Mouse (Mus musculus): ENCODE data around the gene Cwc25. TPM values are rescaled to one million over a fixed set of nuclear protein-coding genes. Genes with fewer than 3 reads are reported as not detected.

Gene Cwc25
- total RNA-seq (2021) = 1 to 10 TPM; 6.2 to 6.5 TPM
- long read RNA-seq, experiment 1, transcript Cwc25-201 (10 exons, 3,105 nt) = major isoform, 16 of 17 reads
- long read RNA-seq, experiment 1, partial matches to known transcripts = 0 of 17 reads
- long read RNA-seq, experiment 1, other reads (novel, unspliced or antisense) = 1 of 17 reads
- long read RNA-seq, experiment 2, partial matches to known transcripts = 0 of 5 reads
- long read RNA-seq, experiment 2, other reads (novel, unspliced or antisense) = 3 of 5 reads

DNA sequence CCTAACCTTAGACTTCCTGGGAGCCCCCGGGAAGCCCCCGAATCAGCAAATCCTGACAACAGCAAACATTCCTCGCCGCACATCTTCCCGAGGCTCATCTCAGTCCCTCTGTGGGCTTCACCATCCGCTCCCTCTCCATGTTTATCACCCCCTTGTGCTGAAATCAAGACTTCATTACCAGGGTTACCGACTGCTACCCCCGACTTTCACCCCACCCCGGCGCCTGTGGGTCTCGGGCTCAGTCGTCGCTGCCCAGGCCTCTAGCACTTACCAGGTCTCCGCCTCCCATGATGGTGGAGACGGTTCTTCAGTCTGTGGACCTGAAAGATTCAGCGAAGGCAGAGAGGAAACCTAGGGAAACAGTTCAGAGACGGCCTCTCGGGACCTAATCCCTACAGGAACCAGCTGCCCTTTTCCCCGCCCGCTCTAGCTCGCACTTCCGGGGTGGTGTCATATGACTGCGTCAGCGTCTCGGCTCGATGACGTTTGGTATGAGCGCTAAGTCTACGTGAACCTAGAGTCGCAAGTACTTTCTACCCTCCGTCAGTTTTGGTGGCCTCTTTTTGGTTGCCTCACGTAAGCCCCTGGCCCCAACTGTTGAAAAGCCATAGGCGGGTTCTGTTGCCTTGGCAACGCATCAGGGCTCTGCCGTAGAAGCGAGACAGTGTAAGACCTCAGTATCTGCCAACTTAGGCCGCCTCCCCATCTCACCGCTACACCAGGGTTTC, at the start of gene Cwc25:
Cwc25 (minus strand) TSS at position 403 of the 728 bp plus-strand sequence.
- no peak for TF ChIP-seq CTCF (IDR thresholded peaks at IDR 0.05)
- intact Hi-C loops (cut with DNase I) = no loop called here
- Histone ChIP-seq H3K27ac (peak within 1 kb of the TSS; percentile 99), H3K4me3 (peak within 1 kb of the TSS; percentile 85)
- peak; percentile 96 for DNase-seq

DNA sequence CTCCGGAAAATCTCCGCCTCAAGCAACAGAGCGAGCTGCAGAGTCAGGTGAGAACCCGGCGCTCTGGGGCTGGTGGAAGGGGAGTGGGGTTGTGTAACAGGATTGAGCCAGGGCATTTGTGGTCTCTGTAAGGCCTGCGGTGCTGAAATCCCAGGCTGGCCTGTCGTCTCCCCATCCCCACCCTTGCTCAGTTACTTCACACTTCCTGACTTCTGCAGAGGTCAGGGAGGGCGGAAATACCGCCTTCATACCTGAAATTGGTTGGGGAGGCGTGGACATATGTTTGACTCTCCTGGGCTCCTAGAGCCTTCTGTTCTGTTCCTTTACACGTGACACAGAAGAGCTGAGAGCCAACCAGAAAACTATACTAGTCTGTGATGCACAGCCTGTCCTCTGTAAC, 49.4 kb upstream of the Cwc25 start:
- TF ChIP-seq CTCF (IDR thresholded peaks at IDR 0.05) = no peak
- H3K27ac ChIP-seq = peak overlapping the region; percentile 53
- intact Hi-C loops (cut with DNase I) = no loop called here

DNA sequence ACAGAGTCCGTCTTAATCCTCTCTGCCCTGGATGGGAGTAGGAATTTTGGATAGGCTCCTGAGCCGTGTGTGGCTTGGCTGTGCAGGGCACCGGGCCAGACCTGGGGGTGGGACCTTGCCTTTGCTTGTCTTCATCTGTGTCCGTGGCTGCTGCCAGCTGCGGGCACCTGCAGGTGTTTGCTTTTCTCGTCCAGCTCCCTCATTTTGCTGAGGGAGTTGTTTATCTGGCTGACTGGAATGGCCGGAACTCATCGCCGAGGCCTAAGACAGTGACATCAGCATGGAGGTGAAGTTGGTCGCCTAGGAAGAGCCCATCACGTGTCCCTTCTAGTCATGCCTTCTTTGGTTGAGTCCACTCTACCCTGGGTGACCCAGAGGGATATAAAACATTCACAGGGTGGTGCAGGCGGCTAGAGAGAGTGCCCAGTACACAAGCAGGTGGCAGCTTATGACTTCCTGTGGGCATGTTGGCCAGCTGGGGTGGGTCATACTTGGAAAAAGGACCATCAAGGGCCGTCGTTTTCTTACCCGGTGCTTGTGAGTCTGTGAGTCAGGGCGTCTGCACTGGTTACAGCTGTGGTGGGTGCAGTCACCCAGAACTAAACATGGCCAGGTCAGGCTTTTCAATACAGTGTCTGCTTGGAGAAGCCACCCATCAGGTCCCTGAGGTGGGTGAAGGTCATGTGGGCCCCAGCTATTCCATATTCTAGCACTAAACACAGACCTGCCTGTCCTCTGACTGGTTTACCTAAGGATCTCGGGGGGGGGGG, 47.6 kb upstream of the Cwc25 start:
- peak overlapping the region; percentile 5; the same call in 1 of the 2 replicates for H3K4me3 ChIP-seq
- TF ChIP-seq CTCF (IDR thresholded peaks at IDR 0.05) = no peak
- DNase-seq = peak; percentile 35
- peak overlapping the region; percentile 49 for H3K27ac ChIP-seq
- intact Hi-C loops (cut with DNase I) = no loop called here

More for the DNA sequence above, 49.4 kb upstream of the Cwc25 start:
- DNase-seq = no peak
- no peak overlapping the region for H3K4me3 ChIP-seq

DNA sequence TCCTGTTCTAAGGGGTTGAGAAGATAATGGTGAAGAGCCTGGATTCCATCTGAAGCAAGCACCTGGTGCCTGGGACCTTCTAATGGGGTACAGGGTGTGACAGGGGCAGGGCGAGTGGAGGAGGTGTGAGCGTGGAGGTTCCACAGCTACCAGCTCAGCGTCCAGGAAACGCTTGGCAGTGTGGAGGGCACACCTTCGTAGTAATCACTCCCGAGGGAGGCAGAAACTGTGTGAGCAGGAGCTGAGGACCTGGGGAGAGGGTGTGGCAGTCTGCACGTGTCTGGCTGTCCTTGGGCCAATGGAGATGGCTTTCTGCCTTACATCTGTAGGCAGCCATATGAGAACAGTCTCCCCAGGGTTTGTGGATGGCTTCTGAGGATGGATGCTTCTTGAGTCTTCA, 46.7 kb upstream of the Cwc25 start:
- peak; percentile 14 for DNase-seq
- Histone ChIP-seq H3K27ac (no peak overlapping the region), H3K4me3 (peak overlapping the region; percentile 23; the same call in 1 of the 2 replicates)
- no peak for TF ChIP-seq CTCF (IDR thresholded peaks at IDR 0.05)
- intact Hi-C loops (cut with DNase I) = no loop called here

DNA sequence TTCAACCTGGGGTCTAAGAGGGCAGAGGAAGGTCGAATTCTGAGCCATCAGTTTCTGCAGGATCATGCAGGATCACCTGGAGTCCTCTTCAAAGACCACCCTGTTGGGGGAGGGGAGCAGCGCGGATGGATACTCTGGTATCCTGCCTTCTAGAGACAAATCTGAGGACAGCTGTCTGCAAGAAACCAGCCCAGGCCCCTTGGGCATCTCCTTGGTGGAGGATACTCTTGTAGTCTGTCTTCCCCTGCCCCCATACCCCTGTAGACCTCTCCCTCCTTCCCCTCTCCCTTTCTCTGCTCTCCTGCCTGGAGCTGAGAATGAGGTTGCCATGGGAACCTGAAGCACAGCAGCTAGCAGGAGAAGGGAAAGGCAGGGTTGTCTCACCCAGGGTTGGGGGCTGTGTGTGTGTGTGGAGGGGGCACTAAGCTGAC, 46.1 kb upstream of the Cwc25 start:
- intact Hi-C loops (cut with DNase I) = no loop called here
- no peak for TF ChIP-seq CTCF (IDR thresholded peaks at IDR 0.05)
- no peak overlapping the region for H3K4me3 ChIP-seq
- H3K27ac ChIP-seq = peak overlapping the region; percentile 16; the same call in 1 of the 2 replicates
- peak; percentile 13 for DNase-seq

DNA sequence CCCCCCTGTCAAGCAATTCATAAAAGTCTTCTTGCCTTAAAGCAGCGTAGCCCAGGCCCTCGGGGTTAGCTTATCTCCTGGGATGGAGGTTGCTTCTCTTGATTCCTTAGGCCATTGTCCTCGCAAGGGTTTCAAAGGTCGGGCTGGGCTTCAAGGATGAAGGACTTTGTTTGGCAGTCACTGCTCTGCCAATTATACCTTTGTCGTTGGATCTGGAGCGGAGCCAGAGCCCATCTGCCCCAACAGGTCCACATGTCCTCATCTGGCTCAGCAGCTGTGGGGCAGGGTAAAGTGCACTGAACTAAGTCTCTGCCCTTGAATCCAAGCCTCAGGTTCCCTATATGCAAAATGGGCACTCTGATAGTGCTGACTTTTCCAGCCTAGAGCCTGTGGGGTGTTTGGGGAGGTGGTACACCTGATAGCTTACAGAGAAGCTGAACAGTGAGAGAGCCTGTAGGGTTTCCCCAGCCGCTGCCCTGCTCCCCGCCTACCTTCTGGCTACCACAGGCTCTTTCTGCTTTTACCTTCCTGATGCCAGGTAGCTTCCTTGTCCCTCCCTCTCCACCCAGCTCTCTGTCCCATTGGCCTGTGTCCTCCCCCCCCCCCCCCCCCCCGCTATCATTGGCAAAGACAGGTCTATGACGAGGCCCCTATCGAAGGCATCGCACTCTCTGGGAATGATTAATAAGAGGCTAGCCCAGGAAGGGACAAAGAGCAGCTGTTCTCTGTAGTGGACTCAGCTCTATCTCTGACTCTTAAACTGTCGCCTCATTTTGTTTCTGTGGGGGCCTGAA, 45.4 kb upstream of the Cwc25 start:
- no peak overlapping the region for H3K27ac ChIP-seq
- DNase-seq = peak; percentile 10
- intact Hi-C loops (cut with DNase I) = no loop called here
- no peak for TF ChIP-seq CTCF (IDR thresholded peaks at IDR 0.05)
- no peak overlapping the region for H3K4me3 ChIP-seq

DNA sequence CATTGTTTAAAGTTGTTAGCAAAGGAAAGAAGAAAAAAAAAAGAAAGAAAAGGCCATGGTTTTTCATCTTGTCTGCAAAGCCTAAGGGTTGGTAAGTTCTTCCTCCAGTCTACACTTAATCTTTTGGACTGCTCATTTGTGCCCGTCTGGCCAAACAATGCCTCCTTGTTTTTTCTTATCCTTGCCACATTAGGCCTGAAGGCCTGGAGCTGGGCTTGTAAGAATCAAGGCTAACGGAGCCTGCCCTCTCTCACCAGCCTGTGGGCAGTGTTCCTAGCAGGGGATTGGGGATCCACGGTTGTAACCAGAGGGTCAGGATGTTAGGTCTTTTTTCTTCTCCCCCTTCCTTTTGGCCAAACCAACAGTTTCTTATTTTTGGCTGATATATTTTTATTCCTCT, 44.6 kb upstream of the Cwc25 start:
- Histone ChIP-seq H3K4me3 (no peak overlapping the region), H3K27ac (0 out of 2 replicates have a peak overlapping the region, but pooled peaks have one; percentile 20)
- TF ChIP-seq CTCF (IDR thresholded peaks at IDR 0.05) = no peak
- no peak for DNase-seq
- intact Hi-C loops (cut with DNase I) = no loop called here

DNA sequence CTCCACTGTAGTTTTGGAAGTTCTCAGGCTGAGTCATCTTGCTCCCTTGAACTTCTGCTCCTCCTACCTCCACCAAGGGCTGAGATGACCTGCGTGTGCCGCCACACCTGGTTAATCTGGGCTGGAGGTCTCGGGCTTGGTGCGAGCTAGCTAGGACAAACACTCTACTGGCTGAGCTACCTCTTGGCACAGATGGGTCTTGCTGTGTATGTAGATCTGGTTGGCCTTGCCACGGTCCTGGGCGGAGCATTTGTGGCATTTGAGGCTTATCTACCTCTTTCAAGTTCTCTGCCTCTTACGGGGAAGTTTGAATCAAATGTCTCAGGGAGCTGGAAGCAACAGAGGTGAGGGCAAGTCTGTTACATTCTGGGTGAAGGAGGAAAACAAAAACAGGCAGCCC, 44.0 kb upstream of the Cwc25 start:
- no peak overlapping the region for H3K4me3 ChIP-seq
- intact Hi-C loops (cut with DNase I) = no loop called here
- no peak for TF ChIP-seq CTCF (IDR thresholded peaks at IDR 0.05)
- peak overlapping the region; percentile 17; the same call in 1 of the 2 replicates for H3K27ac ChIP-seq
- DNase-seq = no peak

DNA sequence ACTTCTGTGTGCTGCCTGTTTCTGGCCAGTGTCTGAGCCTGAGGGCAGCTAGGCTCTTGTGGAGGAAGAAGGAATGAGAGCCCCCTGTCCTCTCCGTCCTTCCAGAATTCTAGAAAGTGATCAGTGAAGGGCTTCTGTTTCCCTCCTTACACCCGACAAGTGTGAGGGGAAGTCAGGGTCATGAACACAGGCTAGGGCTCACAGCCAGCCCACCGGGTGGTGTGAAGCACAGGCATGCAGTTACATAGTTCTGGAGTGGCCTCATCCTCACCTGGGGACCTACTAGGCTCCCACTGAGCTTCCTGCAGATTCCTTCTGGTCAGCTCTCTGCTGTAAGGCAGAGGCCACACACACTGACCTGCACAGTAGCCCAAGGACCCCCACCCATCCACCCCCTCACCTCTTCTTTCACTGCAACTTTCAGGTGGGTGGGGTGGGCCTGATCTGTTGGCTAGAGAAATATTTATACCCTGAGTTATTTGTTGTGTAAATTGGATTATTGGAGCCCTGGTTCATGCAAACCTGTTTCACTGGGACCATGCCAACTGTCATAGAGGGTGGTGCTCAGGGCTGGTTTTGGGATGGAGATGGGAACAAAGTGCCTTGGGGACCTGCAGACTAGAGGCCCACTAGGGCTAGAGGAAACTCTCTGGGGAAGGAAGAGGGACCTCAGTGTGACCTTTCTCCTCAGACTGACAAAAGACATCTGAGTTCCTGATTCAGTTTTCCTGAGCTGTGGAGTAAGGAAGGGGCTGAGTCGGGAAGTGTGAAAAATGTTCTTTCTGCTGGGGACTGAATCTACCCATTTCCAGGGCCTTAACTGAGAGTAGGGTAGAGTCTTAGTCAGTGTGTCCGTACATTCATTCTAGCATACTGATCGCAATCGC, 43.1 kb upstream of the Cwc25 start:
- TF ChIP-seq CTCF (IDR thresholded peaks at IDR 0.05) = no peak
- Histone ChIP-seq H3K27ac (peak overlapping the region; percentile 97), H3K4me3 (peak overlapping the region; percentile 49)
- no peak for DNase-seq
- intact Hi-C loops (cut with DNase I) = no loop called here

DNA sequence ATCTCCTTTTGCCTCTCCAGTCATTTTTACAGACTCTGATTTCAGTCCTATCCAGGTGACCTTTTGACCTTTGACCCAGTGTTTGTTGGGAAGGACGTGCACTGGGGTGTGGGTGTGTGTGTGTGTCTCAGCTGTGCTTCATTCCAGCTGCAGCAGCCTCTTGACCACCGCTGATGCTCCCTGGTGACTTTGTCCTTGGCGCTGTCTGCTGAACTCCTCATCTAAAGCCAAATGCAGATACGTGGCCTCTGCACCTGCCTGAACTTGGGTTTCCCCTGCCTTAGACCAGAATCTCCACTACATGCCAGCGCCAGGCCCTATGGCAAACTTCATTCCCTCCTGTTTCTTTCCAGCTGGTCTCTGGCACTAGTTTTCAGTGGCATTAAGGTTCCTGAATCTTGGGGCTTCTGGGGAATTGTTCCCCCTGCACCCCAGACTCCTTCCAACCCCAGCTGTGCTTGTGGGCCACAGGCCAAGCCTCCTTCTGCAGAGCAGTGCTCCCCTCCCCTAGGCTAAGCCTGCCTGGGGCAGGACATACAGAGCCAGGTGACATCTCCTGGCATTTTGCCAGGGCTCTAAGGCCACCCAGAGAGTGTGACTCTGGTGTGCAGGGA, 42.4 kb upstream of the Cwc25 start:
- TF ChIP-seq CTCF (IDR thresholded peaks at IDR 0.05) = no peak
- intact Hi-C loops (cut with DNase I) = no loop called here
- DNase-seq = peak; percentile 65
- H3K4me3 ChIP-seq = peak overlapping the region; percentile 49
- peak overlapping the region; percentile 97 for H3K27ac ChIP-seq

DNA sequence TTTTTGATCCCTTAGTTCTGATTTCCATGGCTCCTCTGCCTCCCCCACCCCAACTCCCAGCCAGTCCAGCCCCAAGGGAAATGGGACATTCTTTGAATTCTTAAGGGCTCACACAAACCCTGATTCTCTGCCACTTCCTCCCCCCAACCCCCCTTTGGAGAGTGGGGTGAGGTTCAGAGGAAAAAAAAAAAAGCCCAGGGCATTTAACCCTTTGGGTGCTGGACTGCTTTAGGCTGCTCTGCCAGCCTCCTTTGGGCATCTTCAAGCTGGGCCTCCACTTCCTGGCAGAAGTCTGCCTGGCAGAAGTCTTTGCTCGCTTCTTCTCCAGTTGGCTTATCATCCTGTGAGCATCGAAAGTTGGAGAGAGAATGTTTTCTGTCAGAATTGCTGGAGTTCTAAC, 41.7 kb upstream of the Cwc25 start:
- H3K4me3 ChIP-seq = peak overlapping the region; percentile 49
- intact Hi-C loops (cut with DNase I) = no loop called here
- no peak for TF ChIP-seq CTCF (IDR thresholded peaks at IDR 0.05)
- H3K27ac ChIP-seq = peak overlapping the region; percentile 97
- peak; percentile 66 for DNase-seq
